Mouse (Mus musculus) ES-E14 (cell line): ENCODE measurements at regions not wholly inside any gene's neighbourhood (a gene's known extent, or its start where the extent isn't known, plus 50 kb on each side); places are given as distances from the start of the nearest gene placed in this dataset.

Experiments used
- CHD2 ChIP-seq: IDR thresholded peaks from 2 replicates; pipeline ENCODE4 v1.6.1; 2014; ENCODE audit warnings: mild to moderate bottlenecking, low read depth, low read length, inconsistent platforms
- HCFC1 ChIP-seq: IDR thresholded peaks from 2 replicates; pipeline ENCODE4 v1.6.1; 2012; ENCODE audit warnings: low read length, inconsistent platforms, borderline replicate concordance; ENCODE audit not compliant: insufficient read depth
- MAFK ChIP-seq: IDR thresholded peaks from 2 replicates; pipeline ENCODE4 v1.6.1; 2014; ENCODE audit warnings: mild to moderate bottlenecking, low read depth, low read length, inconsistent platforms; ENCODE audit not compliant: insufficient read depth
- ZC3H11A ChIP-seq: IDR thresholded peaks from 2 replicates; pipeline ENCODE4 v1.6.1; 2012; ENCODE audit warnings: low read depth, mild to moderate bottlenecking, inconsistent platforms, low read length, borderline replicate concordance
- ZNF384 ChIP-seq: IDR thresholded peaks from 2 replicates; pipeline ENCODE4 v1.6.1; 2012; ENCODE audit warnings: low read depth, low read length, inconsistent platforms

DNA sequence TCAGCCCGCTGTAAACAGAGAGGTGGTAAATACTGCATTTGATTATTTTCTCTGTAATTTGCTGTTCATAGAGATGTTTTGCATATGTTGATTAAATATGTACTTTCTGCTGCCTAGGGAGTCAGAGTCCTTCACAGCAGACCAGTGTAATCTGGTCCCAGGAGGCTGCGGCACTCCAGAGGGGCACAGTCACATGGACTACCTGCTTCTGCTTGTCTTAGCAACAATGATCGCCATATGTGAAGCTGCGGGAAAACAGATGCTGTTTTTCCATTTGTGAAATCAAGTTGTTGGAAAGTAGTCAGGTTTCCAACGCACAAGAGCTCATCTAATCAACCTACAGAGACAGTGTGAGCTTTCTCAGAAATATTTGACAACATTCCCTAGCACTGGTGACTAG lies 490.6 kb downstream of the Cypt12 start:
- no peak for TF ChIP-seq ZC3H11A
- TF ChIP-seq HCFC1: no peak
- TF ChIP-seq CHD2: no peak
- no peak for TF ChIP-seq MAFK
- no peak for TF ChIP-seq ZNF384
